Mouse (Mus musculus) adrenal gland (tissue): Measurements from ENCODE around the gene Dmac1.
"Not testable (repeated sequence)": the region's sequence is repeated elsewhere in the genome, so short reads cannot be mapped to it uniquely, and the experiment has no call there.

ENCODE experiments used
- intact Hi-C: fragments of 180-260 bp; cut with DNase I; formaldehyde crosslinking; loops from one replicate; pipeline ENCODE4 v1.15.1; 2025
- long read RNA-seq, 2 experiments: library from polyadenylated mRNA; unstranded; transcript quantifications; one replicate each; pipeline ENCODE4 v2.0.0; 2020; ENCODE audit warnings: borderline replicate concordance in 1 of 2; ENCODE audit not compliant: insufficient replicate concordance in 1 of 2

Gene Dmac1
- long read RNA-seq, experiment 1, transcript Dmac1-201 (2 exons, 741 nt): major isoform, 30 of 30 reads
- long read RNA-seq, experiment 1, partial matches to known transcripts: 0 of 30 reads
- long read RNA-seq, experiment 1, other reads (novel, unspliced or antisense): 0 of 30 reads
- long read RNA-seq, experiment 2, transcript Dmac1-201 (2 exons, 741 nt): major isoform, 19 of 19 reads
- long read RNA-seq, experiment 2, partial matches to known transcripts: 0 of 19 reads
- long read RNA-seq, experiment 2, other reads (novel, unspliced or antisense): 0 of 19 reads

- intact Hi-C loops: no loop called here
Measured at GRCm38 (mm10) chr4:75278197-75279175, at the start of gene Dmac1. Gene Dmac1, minus strand, starts transcription at chr4:75278305.

GRCm38 (mm10) chr4:75315431-75315830 lies 37.3 kb upstream of the Dmac1 start:
- intact Hi-C loops: no loop called here

- intact Hi-C loops: no loop called here
Measured at GRCm38 (mm10) chr4:75315007-75315406, 36.9 kb upstream of the Dmac1 start.

GRCm38 (mm10) chr4:75311918-75312317 lies 33.8 kb upstream of the Dmac1 start:
- intact Hi-C loops: no loop called here

- intact Hi-C loops: no loop called here
Measured at GRCm38 (mm10) chr4:75311305-75311704, 33.2 kb upstream of the Dmac1 start.

- intact Hi-C loops: no loop called here
Measured at GRCm38 (mm10) chr4:75300205-75300972, 22.3 kb upstream of the Dmac1 start.

- intact Hi-C loops: no loop called here
Measured at GRCm38 (mm10) chr4:75292315-75292714, 14.2 kb upstream of the Dmac1 start.

- intact Hi-C loops: no loop called here
Measured at GRCm38 (mm10) chr4:75291142-75291541, 13.0 kb upstream of the Dmac1 start.

GRCm38 (mm10) chr4:75277467-75278196 lies 473 bp downstream of the Dmac1 start:
- intact Hi-C loops: no loop called here

GRCm38 (mm10) chr4:75275737-75276136 lies 2.4 kb downstream of the Dmac1 start:
- intact Hi-C loops: no loop called here

GRCm38 (mm10) chr4:75267866-75268265 lies 10.2 kb downstream of the Dmac1 start:
- intact Hi-C loops: no loop called here

- intact Hi-C loops: no loop called here
Measured at GRCm38 (mm10) chr4:75266773-75267550, 11.1 kb downstream of the Dmac1 start.

- intact Hi-C loops: no loop called here
Measured at GRCm38 (mm10) chr4:75264219-75264618, 13.9 kb downstream of the Dmac1 start.

- intact Hi-C loops: no loop called here
Measured at GRCm38 (mm10) chr4:75263556-75264129, 14.5 kb downstream of the Dmac1 start.

- intact Hi-C loops: no loop called here
Measured at GRCm38 (mm10) chr4:75262423-75262822, 15.7 kb downstream of the Dmac1 start.

- intact Hi-C loops: no loop called here
Measured at GRCm38 (mm10) chr4:75260156-75260555, 17.9 kb downstream of the Dmac1 start.

GRCm38 (mm10) chr4:75259447-75259846 lies 18.7 kb downstream of the Dmac1 start:
- intact Hi-C loops: no loop called here

- intact Hi-C loops: not testable (repeated sequence)
Measured at GRCm38 (mm10) chr4:75234602-75235001, 43.5 kb downstream of the Dmac1 start.
